Mouse (Mus musculus) limb, embryonic 12.5 days (tissue): ENCODE results near the gene Afg1l. TPM values are rescaled to one million over a fixed set of nuclear protein-coding genes. Genes with fewer than 3 reads are reported as not detected.

Experiments used
- ATAC-seq: fragments of 200-750 bp; cut with Nextera tagmentation; 2 replicates; pipeline ENCODE4 v1.8.0; 2017; ENCODE audit warnings: low read depth, moderate TSS enrichment; ENCODE audit not compliant: insufficient number of reproducible peaks, insufficient read depth, low FRiP score, low TSS enrichment
- H3K27ac ChIP-seq: fragments of 300-500 bp; sonication (generic); 2 replicates; pipeline ENCODE4 v1.5.1; 2016; ENCODE audit warnings: mild to moderate bottlenecking, moderate library complexity
- H3K27me3 ChIP-seq: fragments of 300-500 bp; sonication (generic); 2 replicates; pipeline ENCODE4 v1.6.1; 2016; ENCODE audit warnings: mild to moderate bottlenecking, moderate library complexity
- H3K36me3 ChIP-seq: fragments of 300-500 bp; sonication (generic); 2 replicates; pipeline ENCODE4 v1.6.1; 2016; ENCODE audit warnings: mild to moderate bottlenecking, moderate library complexity
- H3K4me1 ChIP-seq: fragments of 300-500 bp; sonication (generic); replicated peaks from 2 replicates; pipeline ENCODE4 v1.6.1; 2016
- H3K4me2 ChIP-seq: fragments of 300-500 bp; sonication (generic); 2 replicates; pipeline ENCODE4 v1.6.1; 2016; ENCODE audit warnings: mild to moderate bottlenecking, moderate library complexity
- H3K4me3 ChIP-seq: fragments of 300-500 bp; sonication (generic); replicated peaks from 2 replicates; pipeline ENCODE4 v1.5.1; 2016; ENCODE audit warnings: mild to moderate bottlenecking
- H3K9ac ChIP-seq: fragments of 300-500 bp; sonication (generic); replicated peaks from 2 replicates; pipeline ENCODE4 v1.6.1; 2016; ENCODE audit warnings: mild to moderate bottlenecking, moderate library complexity
- H3K9me3 ChIP-seq: fragments of 300-500 bp; sonication (generic); 2 replicates; pipeline ENCODE4 v1.6.1; 2016; ENCODE audit warnings: mild to moderate bottlenecking, moderate library complexity
- WGBS: fragments of 180-500 bp; shearing (Covaris S2); methylation state at CpG from one replicate; pipeline ENCODE4 v1.1.7; 2016; 5-methylcytosine and 5-hydroxymethylcytosine counted together
- polyA plus RNA-seq: library from polyadenylated mRNA; unstranded; fragments of >200 nt; fragmentation: Nextera tagmentation; extraction: Ambion mirVana; gene quantifications from 2 replicates; pipeline ENCODE4 v1.2.1, GENCODE M21; 2016

The Afg1l gene
- polyA plus RNA-seq, 1 experiment from 2014 or later: 5.4 TPM

DNA sequence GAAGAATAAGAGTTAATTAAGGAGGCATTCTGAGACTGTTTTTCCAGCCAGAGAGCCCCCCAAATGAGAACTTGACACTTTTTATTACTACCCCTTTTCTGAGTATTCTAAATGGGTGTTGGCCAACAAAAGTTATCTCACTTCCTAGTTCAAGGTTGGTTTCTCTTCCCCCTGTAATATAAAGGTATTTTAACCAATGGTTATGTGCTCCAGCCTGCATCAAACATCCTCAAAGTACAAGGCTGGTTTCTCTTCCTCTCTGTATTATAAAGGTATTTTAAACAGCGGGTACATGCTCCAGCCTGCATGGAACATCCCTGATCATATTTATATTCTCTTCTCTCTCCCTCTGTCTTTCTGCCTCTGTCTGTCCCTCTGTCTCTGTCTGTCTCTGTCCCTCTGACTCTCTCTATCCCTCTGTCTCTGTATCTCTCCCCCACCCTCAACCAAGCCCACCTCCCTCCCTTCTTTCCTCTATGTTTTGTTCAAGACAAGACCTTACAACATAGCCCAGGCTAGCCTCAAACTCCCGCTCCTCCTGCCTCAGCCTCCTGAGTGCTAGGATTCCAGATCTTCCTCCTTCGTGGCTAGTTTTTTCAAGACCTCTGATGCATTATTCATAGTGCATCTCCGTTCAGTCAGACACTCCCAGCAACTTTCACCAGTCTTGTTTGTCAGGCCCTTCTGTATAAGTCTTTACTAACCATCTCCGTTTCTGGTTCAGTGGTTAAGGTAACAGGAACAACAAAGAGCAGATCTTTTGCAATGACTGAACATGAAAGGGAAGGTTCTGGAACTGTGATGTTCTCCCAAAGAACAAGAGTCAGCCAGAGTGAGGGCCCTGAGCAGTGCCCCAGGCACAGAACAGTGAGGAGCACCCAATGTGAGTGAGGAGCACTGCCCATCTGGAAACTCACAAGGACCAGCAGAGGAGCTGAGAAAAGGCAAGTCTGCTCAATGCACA lies 41.2 kb downstream of the Afg1l start:
- Histone ChIP-seq H3K4me3 (no peak overlapping the region), H3K36me3 (no peaks in the 10 kb centered on the region), H3K27me3 (no peaks in the 10 kb centered on the region), H3K9me3 (no peaks in the 10 kb centered on the region), H3K4me2 (no peak overlapping the region), H3K9ac (no peak overlapping the region), H3K27ac (no peak overlapping the region), H3K4me1 (no peaks in the 10 kb centered on the region)
- 88% methylated on average over 5 of the region's 5 CpGs for WGBS
- no peak for ATAC-seq

DNA sequence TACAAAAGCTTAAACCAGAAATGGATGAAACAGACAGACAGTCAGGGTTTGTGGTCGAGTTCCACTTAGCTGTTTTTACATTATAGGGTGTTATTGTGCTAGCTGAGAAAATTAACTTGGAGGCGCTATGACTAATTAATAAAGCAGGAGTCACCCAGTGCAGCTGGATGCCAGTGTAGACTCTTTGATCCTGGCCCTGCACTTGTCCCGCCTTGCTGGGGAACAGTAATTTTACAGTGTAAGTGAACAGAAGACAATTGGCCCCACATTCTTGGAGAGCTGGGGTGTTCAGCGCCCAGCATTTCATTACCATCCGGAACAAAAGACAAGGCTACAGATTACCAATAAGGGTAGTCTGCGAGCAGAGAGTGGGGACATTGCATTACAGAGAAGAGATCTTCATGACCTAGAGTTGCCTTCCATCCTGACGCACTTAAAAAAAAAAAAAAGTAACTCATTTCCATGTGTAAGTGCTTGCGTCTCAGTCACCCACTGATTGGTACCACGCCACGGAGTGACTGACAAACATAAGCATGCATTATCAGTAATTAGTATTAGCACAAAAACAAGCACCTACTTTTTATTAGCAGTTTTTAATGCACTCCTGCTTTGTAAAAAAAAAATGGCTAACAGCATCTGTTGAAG lies 60.7 kb downstream of the Afg1l start:
- no peaks in the 10 kb centered on the region for H3K36me3 ChIP-seq
- H3K4me1 ChIP-seq: peaks cover 13% of the 10 kb centered on the region; the same call in 1 of the 2 replicates
- H3K9me3 ChIP-seq: no peaks in the 10 kb centered on the region
- H3K27ac ChIP-seq: no peak overlapping the region
- 32% methylated on average over 10 of the region's 10 CpGs for WGBS
- H3K4me2 ChIP-seq: no peak overlapping the region
- no peaks in the 10 kb centered on the region for H3K27me3 ChIP-seq
- H3K4me3 ChIP-seq: no peak overlapping the region
- H3K9ac ChIP-seq: no peak overlapping the region
- ATAC-seq: no peak

- Histone ChIP-seq H3K27me3 (no peaks in the 10 kb centered on the region), H3K9ac (no peak overlapping the region), H3K36me3 (no peaks in the 10 kb centered on the region), H3K4me1 (peaks cover 13% of the 10 kb centered on the region; the same call in 1 of the 2 replicates), H3K27ac (no peak overlapping the region), H3K4me2 (no peak overlapping the region), H3K9me3 (no peaks in the 10 kb centered on the region), H3K4me3 (no peak overlapping the region)
- ATAC-seq: no peak
- WGBS: 71% methylated on average over 4 of the region's 4 CpGs
These were observed 62.4 kb downstream of the Afg1l start for GRCm38 (mm10) chr10:42415821-42416470.

DNA sequence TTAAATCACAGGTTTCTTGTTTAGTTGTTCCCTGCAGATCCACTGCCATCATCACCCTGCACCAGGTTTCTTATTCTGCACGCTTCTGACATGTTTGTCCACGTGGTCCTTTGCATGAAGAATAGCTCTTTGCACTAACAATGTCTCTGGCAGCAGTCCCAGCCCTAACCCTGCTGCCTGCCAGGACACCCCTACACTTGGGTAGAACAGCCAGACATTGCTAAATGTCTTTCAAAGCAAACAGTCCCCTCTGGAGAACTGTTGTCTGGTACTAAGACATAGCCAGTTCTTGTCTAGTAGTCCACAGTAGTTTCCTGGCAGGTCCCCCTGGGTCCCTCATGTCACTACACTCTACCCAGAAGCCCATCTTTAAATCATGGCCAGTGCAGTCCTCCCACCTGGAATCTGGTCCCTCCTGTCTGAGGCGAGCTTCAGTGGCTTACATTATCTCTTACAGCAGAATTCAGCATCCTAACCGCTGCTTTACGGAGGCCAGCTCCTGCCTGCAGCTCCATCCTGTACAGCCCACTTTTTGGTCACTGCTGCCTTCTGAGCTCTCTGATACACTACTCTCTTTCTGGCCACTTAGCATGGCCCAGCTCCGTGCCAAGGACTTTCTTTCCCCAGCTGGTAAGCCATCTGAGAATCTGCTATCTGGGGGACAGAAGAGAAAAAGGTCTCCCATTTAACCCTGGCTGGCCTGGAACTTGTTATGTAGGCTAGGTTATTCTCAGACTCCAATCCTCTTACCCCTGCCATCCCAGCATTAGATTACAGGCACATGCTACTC lies 67.4 kb downstream of the Afg1l start:
- H3K9ac ChIP-seq: no peak overlapping the region
- WGBS: 78% methylated on average over 6 of the region's 6 CpGs
- H3K27me3 ChIP-seq: no peaks in the 10 kb centered on the region
- no peaks in the 10 kb centered on the region for H3K4me1 ChIP-seq
- ATAC-seq: no peak
- H3K4me3 ChIP-seq: no peak overlapping the region
- no peaks in the 10 kb centered on the region for H3K9me3 ChIP-seq
- H3K4me2 ChIP-seq: no peak overlapping the region
- no peaks in the 10 kb centered on the region for H3K36me3 ChIP-seq
- no peak overlapping the region for H3K27ac ChIP-seq

GRCm38 (mm10) chr10:42390436-42390835 lies 87.9 kb downstream of the Afg1l start:
- H3K9ac ChIP-seq: no peak overlapping the region
- H3K4me2 ChIP-seq: no peak overlapping the region
- 0 out of 2 replicates have a peak, but pooled peaks cover 3% of the 10 kb centered on the region for H3K9me3 ChIP-seq
- 80% methylated on average over 11 of the region's 11 CpGs for WGBS
- H3K27ac ChIP-seq: no peak overlapping the region
- no peaks in the 10 kb centered on the region; the same call in 1 of the 2 replicates for H3K36me3 ChIP-seq
- no peak overlapping the region for H3K4me3 ChIP-seq
- H3K4me1 ChIP-seq: no peaks in the 10 kb centered on the region
- no peaks in the 10 kb centered on the region for H3K27me3 ChIP-seq
- no peak for ATAC-seq

DNA sequence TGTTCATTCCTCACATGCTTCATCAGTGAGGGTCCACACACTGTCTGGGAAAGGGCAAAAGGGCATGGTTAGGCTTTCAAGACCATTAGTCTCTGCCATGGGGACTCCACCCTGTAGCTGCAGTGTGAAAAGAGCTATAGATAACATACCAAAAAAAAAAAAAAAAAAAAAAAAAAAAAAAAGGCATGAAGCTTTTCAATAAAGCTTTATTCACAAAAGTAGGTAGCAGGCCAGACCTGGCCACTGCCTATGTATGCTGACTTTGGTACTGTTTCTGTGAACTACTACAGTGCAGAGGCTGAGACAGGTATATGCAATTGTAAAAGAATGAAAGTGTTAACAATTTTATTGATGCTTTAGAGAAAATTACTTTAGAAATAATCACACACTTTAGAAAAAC lies 90.2 kb downstream of the Afg1l start:
- Histone ChIP-seq H3K4me2 (no peak overlapping the region), H3K4me3 (no peak overlapping the region), H3K27ac (no peak overlapping the region), H3K9ac (no peak overlapping the region), H3K36me3 (no peaks in the 10 kb centered on the region), H3K9me3 (no peaks in the 10 kb centered on the region), H3K4me1 (no peaks in the 10 kb centered on the region), H3K27me3 (no peaks in the 10 kb centered on the region)
- ATAC-seq: no peak

GRCm38 (mm10) chr10:42384946-42385644 lies 93.3 kb downstream of the Afg1l start:
- Histone ChIP-seq H3K27ac (no peak overlapping the region), H3K4me2 (no peak overlapping the region), H3K27me3 (no peaks in the 10 kb centered on the region), H3K4me3 (no peak overlapping the region), H3K36me3 (no peaks in the 10 kb centered on the region), H3K9ac (no peak overlapping the region), H3K4me1 (no peaks in the 10 kb centered on the region), H3K9me3 (no peaks in the 10 kb centered on the region)
- ATAC-seq: no peak
- WGBS: 80% methylated on average over 13 of the region's 13 CpGs

DNA sequence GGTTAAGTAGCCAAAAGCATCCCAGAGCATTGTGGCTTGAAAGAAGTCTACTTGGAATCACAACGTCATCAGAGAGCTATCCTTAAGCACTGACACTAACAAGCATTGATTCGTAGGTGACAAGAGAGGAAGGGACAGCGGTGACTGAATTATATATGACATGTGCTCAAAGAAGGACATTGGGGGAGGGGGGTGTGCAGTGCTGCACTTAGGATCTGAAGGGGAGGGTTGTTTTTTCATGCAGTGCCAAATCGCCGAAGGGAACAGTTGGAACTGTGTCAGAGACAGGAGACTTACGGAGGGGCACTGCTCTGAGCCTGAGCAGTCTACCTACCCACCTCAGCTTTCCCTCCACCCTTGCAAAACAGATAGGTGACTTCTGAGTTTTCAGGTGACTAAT lies 94.7 kb downstream of the Afg1l start:
- 71% methylated on average over 6 of the region's 6 CpGs for WGBS
- H3K27me3 ChIP-seq: no peaks in the 10 kb centered on the region
- ATAC-seq: no peak
- no peak overlapping the region for H3K4me3 ChIP-seq
- no peak overlapping the region for H3K27ac ChIP-seq
- H3K4me2 ChIP-seq: no peak overlapping the region
- H3K4me1 ChIP-seq: no peaks in the 10 kb centered on the region
- H3K9ac ChIP-seq: no peak overlapping the region
- H3K36me3 ChIP-seq: no peaks in the 10 kb centered on the region
- H3K9me3 ChIP-seq: no peaks in the 10 kb centered on the region

DNA sequence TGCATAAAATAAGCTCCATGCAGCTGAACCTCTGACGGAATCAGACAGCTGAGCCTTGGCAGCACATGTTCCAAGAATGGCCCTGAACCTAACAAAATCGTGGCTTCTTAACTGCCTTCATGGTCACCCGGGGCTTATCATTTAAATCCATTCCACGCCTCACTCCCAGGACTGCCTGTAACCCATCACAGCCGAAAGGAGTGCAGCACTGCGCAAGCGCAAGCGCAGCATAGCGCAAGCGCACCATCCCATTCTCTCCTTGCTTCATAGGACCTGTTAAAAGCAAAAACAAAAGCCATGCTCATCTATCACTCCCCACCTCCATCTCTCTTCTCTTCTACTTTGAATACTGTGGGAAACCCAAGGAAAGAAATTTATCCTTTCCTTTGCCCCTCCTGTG lies 114.1 kb downstream of the Afg1l start:
- no peaks in the 10 kb centered on the region for H3K4me1 ChIP-seq
- H3K9me3 ChIP-seq: 0 out of 2 replicates have a peak, but pooled peaks cover 4% of the 10 kb centered on the region
- H3K4me3 ChIP-seq: no peak overlapping the region
- H3K36me3 ChIP-seq: no peaks in the 10 kb centered on the region
- H3K27me3 ChIP-seq: no peaks in the 10 kb centered on the region
- H3K4me2 ChIP-seq: no peak overlapping the region
- H3K27ac ChIP-seq: no peak overlapping the region
- WGBS: 85% methylated on average over 10 of the region's 10 CpGs
- H3K9ac ChIP-seq: no peak overlapping the region
- no peak for ATAC-seq

DNA sequence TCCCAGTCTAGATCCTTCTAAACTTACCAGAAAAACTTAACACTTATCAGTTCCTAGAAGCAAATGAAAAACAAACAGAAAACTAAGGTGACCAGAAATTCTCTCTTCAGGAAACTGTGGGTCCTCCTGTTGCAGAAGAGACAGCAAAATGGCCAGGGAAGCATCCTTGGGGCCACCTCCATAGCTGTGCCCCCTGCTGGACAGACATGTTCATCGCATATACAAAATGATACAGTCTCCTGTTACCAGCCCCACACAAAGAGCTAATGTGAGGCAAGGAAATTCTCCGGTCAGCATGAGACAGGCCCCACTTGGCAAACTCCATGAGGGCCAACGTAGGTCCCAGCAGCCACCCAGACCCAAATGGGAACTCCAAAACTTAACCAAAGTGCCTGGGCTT lies 122.4 kb downstream of the Afg1l start:
- no peak overlapping the region for H3K9ac ChIP-seq
- H3K27ac ChIP-seq: no peak overlapping the region
- no peaks in the 10 kb centered on the region for H3K27me3 ChIP-seq
- no peaks in the 10 kb centered on the region for H3K36me3 ChIP-seq
- 74% methylated on average over 3 of the region's 3 CpGs for WGBS
- no peaks in the 10 kb centered on the region for H3K9me3 ChIP-seq
- no peak overlapping the region for H3K4me3 ChIP-seq
- ATAC-seq: no peak
- H3K4me2 ChIP-seq: no peak overlapping the region
- no peaks in the 10 kb centered on the region for H3K4me1 ChIP-seq
